Mouse (Mus musculus): ENCODE measurements around the gene Umod. TPM values are rescaled to one million over a fixed set of nuclear protein-coding genes. Genes with fewer than 3 reads are reported as not detected.

Gene Umod
- total RNA-seq, 4 experiments from 2014 or later = not detected

GRCm38 (mm10) chr7:119441938-119442337 lies 37.1 kb downstream of the Umod start:
- no peak for DNase-seq (ENCODE audit: low spot score in 2 of 2)

GRCm38 (mm10) chr7:119427180-119427616 lies 51.9 kb downstream of the Umod start:
- DNase-seq (ENCODE audit: low spot score in 2 of 2) = peak; percentile 20

- no peak for DNase-seq (ENCODE audit: low spot score in 2 of 2)
Measured at GRCm38 (mm10) chr7:119420730-119421129, 58.4 kb downstream of the Umod start.

DNA sequence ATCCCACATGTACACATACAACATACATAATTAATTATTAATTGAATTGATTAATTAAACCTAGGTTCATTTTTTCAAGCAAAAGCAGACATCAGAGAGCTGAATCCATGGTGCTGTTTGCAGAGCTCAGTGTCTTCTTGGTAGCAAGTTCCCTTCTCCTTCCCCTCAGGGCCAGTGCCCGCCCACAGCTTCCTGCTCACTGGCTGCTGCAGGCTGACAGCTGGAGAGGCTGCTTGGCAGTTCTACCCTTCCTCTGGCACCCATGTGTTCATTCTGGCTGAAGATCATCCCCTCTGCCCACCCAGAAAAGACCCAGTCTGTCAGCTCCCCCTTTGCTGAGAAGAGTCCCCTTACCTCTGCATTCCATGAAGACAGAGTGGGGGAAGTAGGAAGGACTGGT lies 60.6 kb downstream of the Umod start:
- DNase-seq (ENCODE audit: low spot score in 2 of 2) = no peak

Other genes starting within 250 kb of the Umod start
- gene Gp2, start 20.0 kb downstream of the Umod start, total RNA-seq (2022) = under 1 TPM in 3 of 4 experiments, not detected in 1; 0.19 to 0.24 (median 0.21) TPM
- gene Acsm5, start 40.2 kb upstream of the Umod start, total RNA-seq (2022) = 1 to 10 TPM; 1.6 to 3.2 (median 2.0) TPM
- under 1 TPM in 2 of 4 experiments, not detected in 2; 0.25 to 0.46 TPM for gene Pdilt, start 44.2 kb upstream of the Umod start, total RNA-seq (2022)
- not detected for gene Acsm2, start 75.1 kb upstream of the Umod start, total RNA-seq (2022)
- gene Acsm1, start 127.7 kb upstream of the Umod start, total RNA-seq (2022) = not detected
- under 1 TPM in 1 of 4 experiments, not detected in 3; 0.23 TPM for gene Acsm4, start 210.7 kb upstream of the Umod start, total RNA-seq (2022)
- gene Thumpd1, start 241.5 kb upstream of the Umod start, total RNA-seq (2022) = 10 to 100 TPM; 43.2 to 49.2 (median 48.2) TPM

All from left cerebral cortex, adult 8-10 months (tissue).